Mouse (Mus musculus) lung, postnatal 0 days (tissue): Measurements from ENCODE around the gene Depdc1b. TPM values are rescaled to one million over a fixed set of nuclear protein-coding genes. Genes with fewer than 3 reads are reported as not detected.

ENCODE experiments used
- ATAC-seq: fragments of 200-750 bp; cut with Nextera tagmentation; 2 replicates; pipeline ENCODE4 v1.8.0; 2017; ENCODE audit warnings: moderate library complexity
- DNase-seq: peaks from one replicate; pipeline ENCODE4 v3.0.0-alpha.2; 2016; ENCODE audit warnings: low spot score
- H3K27ac ChIP-seq: fragments of 300-500 bp; sonication (generic); 2 replicates; pipeline ENCODE4 v1.5.1; 2014; ENCODE audit warnings: antibody characterized with exemption, mild to moderate bottlenecking, low read length, mixed read lengths
- H3K27me3 ChIP-seq: fragments of 300-500 bp; sonication (generic); replicated peaks from 2 replicates; pipeline ENCODE4 v1.6.1; 2014; ENCODE audit warnings: low read length, mixed read lengths; ENCODE audit not compliant: insufficient read depth
- H3K36me3 ChIP-seq: fragments of 300-500 bp; sonication (generic); 2 replicates; pipeline ENCODE4 v1.6.1; 2014; ENCODE audit warnings: low read length, mixed read lengths; ENCODE audit not compliant: insufficient read depth
- H3K4me1 ChIP-seq: fragments of 300-500 bp; sonication (generic); 2 replicates; pipeline ENCODE4 v1.6.1; 2014; ENCODE audit warnings: antibody characterized with exemption, low read depth, low read length, mixed read lengths; ENCODE audit not compliant: insufficient read depth
- H3K4me2 ChIP-seq: fragments of 300-500 bp; sonication (generic); replicated peaks from 2 replicates; pipeline ENCODE4 v1.6.1; 2014; ENCODE audit warnings: low read depth, mild to moderate bottlenecking, low read length, moderate library complexity, mixed read lengths
- H3K4me3 ChIP-seq: fragments of 300-500 bp; sonication (generic); 2 replicates; pipeline ENCODE4 v1.5.1; 2014; ENCODE audit warnings: low read depth, low read length
- H3K9ac ChIP-seq: fragments of 300-500 bp; sonication (generic); replicated peaks from 2 replicates; pipeline ENCODE4 v1.6.1; 2014; ENCODE audit warnings: low read depth, mild to moderate bottlenecking
- H3K9me3 ChIP-seq: fragments of 300-500 bp; sonication (generic); 2 replicates; pipeline ENCODE4 v1.6.1; 2016; ENCODE audit warnings: low read length, mixed read lengths
- CTCF ChIP-seq: IDR thresholded peaks from 2 replicates; pipeline ENCODE4 v1.5.1; 2016; ENCODE audit warnings: antibody characterized with exemption, mild to moderate bottlenecking
- EP300 ChIP-seq: IDR thresholded peaks from 2 replicates; pipeline ENCODE4 v1.6.1; 2016; ENCODE audit warnings: antibody characterized with exemption, mild to moderate bottlenecking, control low read depth
- WGBS: fragments of 180-500 bp; shearing (Covaris S2); extraction: QIAGEN DNeasy Blood & Tissue Kit; methylation state at CpG from one replicate; pipeline ENCODE4 v1.1.7; 2014; 5-methylcytosine and 5-hydroxymethylcytosine counted together
- polyA plus RNA-seq: library from polyadenylated mRNA; unstranded; fragments of >200 nt; fragmentation: Nextera tagmentation; extraction: Ambion mirVana; gene quantifications from 2 replicates; pipeline ENCODE4 v1.2.1, GENCODE M21; 2015

Depdc1b gene
- polyA plus RNA-seq, 1 experiment from 2014 or later = 0.70 TPM

- Histone ChIP-seq H3K27ac (no peak overlapping the region), H3K4me2 (no peak overlapping the region), H3K36me3 (no peaks in the 10 kb centered on the region), H3K4me3 (no peak overlapping the region), H3K4me1 (no peaks in the 10 kb centered on the region), H3K27me3 (no peaks in the 10 kb centered on the region), H3K9me3 (no peaks in the 10 kb centered on the region), H3K9ac (no peak overlapping the region)
- ATAC-seq = no peak
- no peak for DNase-seq
- no peak for TF ChIP-seq EP300
- TF ChIP-seq CTCF = no peak
- WGBS = 84% methylated on average over 4 of the region's 4 CpGs
These were observed 25.8 kb upstream of the Depdc1b start for GRCm38 (mm10) chr13:108290314-108290713.

DNA sequence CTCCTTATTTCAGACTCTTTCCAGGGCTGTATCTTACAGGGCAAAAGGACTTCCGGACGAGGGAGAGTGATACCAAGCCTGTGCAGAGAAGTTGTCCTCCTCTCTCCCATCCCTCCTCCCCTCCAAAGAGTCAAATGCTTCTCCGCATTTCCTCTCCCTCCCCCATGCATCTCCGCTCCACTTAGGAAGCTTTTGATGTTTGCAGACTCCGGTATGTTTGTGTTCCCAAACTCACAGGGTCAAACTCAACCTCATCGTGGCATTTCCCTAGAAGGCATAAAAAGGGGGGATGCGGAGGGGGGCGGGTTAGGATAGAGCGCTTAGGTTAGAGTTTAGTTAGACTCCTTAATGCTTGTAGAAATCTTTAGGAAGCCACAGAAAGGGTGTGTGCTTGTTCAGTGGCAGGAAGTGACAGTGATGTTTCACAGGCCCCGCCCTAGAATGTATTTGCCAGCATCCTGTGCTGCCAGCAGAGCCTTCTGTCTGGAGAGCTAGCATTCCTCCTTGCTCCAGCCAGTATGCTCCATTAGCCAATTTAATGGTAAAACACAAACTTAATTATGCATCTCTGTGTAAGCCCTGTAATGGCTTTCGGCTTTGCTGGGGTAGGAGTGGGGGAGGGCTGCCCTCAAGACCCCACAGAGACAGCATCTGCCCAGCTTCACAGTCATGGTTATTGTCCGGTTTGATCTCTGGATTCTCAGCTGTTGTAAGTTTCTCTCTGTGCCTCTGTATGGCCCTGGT is 18.6 kb upstream of the Depdc1b start:
- TF ChIP-seq EP300 = peak; percentile 75
- TF ChIP-seq CTCF = no peak
- H3K27ac ChIP-seq = peak overlapping the region; percentile 83
- H3K36me3 ChIP-seq = no peaks in the 10 kb centered on the region
- DNase-seq (peak; percentile 87), ATAC-seq (peak; percentile 86)
- H3K27me3 ChIP-seq = no peaks in the 10 kb centered on the region
- H3K4me2 ChIP-seq = peak overlapping the region; percentile 48
- H3K9me3 ChIP-seq = no peaks in the 10 kb centered on the region
- no peaks in the 10 kb centered on the region for H3K4me1 ChIP-seq
- WGBS = 4% methylated on average over 12 of the region's 12 CpGs
- peak overlapping the region; percentile 29; the same call in 1 of the 2 replicates for H3K9ac ChIP-seq
- peak overlapping the region; percentile 31 for H3K4me3 ChIP-seq

DNA sequence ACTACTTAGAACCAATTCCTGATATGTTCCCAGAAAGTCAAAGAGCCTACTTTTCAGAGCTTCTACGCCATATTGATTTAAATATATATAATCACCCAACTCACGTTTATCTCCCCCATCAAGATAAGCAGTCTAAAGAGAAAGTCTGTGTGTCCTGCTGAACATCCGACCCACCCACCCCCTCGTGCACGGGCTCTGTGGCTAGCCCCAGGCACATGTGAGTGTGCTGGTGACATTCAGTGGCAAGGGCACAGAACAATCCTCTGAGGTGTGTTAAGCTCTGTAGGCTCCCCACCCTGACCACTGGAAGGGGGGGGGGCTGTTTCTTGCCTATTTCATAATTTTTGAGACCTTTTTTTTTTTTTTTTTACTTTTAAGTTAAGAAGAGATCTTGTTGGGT is 17.9 kb upstream of the Depdc1b start:
- 40% methylated on average over 5 of the region's 5 CpGs for WGBS
- peak overlapping the region; percentile 83 for H3K27ac ChIP-seq
- TF ChIP-seq CTCF = no peak
- no peak for TF ChIP-seq EP300

DNA sequence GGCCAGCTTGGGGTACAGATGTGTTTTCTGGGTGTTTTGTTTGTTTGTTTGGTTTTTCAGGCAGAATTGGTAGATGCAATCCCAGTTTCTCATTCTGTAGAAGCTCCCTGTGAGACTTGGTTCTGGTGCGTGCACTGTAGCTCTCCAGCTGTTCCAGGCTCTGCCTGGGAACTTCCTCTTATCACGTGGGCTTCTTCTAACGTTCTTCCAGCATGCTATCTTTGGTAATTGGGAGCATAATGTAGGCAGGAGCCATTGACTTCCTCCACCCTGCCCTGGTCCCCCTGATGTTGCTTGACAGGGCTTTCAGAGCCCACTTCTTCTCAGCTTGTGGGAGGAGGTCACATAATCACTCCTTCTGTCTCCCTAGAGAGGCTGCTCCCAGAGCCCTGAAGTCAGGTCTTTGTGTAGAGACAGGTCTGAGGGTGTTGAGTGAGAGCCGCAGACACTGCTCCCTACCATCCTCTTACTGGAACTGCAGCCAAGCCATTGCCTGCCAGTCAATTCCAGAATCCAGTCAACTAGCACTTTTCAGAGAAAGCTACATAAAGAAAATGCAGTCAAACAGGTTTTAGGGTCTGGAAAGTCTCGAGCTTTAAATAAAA is 15.7 kb upstream of the Depdc1b start:
- peak; percentile 64 for TF ChIP-seq CTCF
- no peak for TF ChIP-seq EP300
- no peaks in the 10 kb centered on the region for H3K4me1 ChIP-seq
- DNase-seq (peak; percentile 80), ATAC-seq (peak; percentile 42)
- 0 out of 2 replicates have a peak overlapping the region, but pooled peaks have one; percentile 9 for H3K27ac ChIP-seq
- no peak overlapping the region for H3K4me2 ChIP-seq
- H3K4me3 ChIP-seq = no peak overlapping the region
- no peaks in the 10 kb centered on the region for H3K36me3 ChIP-seq
- 9% methylated on average over 5 of the region's 5 CpGs for WGBS
- H3K27me3 ChIP-seq = no peaks in the 10 kb centered on the region
- H3K9me3 ChIP-seq = no peaks in the 10 kb centered on the region
- no peak overlapping the region for H3K9ac ChIP-seq

More for the DNA sequence above, 17.9 kb upstream of the Depdc1b start:
- no peak for ATAC-seq
- Histone ChIP-seq H3K4me1 (no peaks in the 10 kb centered on the region), H3K9ac (no peak overlapping the region), H3K36me3 (no peaks in the 10 kb centered on the region), H3K27me3 (no peaks in the 10 kb centered on the region), H3K9me3 (no peaks in the 10 kb centered on the region), H3K4me3 (no peak overlapping the region), H3K4me2 (no peak overlapping the region)
- DNase-seq = no peak

- peak; percentile 67 for DNase-seq
- no peaks in the 10 kb centered on the region for H3K4me1 ChIP-seq
- no peak overlapping the region for H3K27ac ChIP-seq
- peak; percentile 73 for ATAC-seq
- no peaks in the 10 kb centered on the region for H3K9me3 ChIP-seq
- 43% methylated on average over 7 of the region's 7 CpGs for WGBS
- TF ChIP-seq CTCF (no peak), EP300 (no peak)
- H3K4me2 ChIP-seq = no peak overlapping the region
- H3K4me3 ChIP-seq = no peak overlapping the region
- no peak overlapping the region for H3K9ac ChIP-seq
- H3K27me3 ChIP-seq = no peaks in the 10 kb centered on the region
- no peaks in the 10 kb centered on the region for H3K36me3 ChIP-seq
These were observed 14.7 kb upstream of the Depdc1b start for GRCm38 (mm10) chr13:108301411-108301810.

DNA sequence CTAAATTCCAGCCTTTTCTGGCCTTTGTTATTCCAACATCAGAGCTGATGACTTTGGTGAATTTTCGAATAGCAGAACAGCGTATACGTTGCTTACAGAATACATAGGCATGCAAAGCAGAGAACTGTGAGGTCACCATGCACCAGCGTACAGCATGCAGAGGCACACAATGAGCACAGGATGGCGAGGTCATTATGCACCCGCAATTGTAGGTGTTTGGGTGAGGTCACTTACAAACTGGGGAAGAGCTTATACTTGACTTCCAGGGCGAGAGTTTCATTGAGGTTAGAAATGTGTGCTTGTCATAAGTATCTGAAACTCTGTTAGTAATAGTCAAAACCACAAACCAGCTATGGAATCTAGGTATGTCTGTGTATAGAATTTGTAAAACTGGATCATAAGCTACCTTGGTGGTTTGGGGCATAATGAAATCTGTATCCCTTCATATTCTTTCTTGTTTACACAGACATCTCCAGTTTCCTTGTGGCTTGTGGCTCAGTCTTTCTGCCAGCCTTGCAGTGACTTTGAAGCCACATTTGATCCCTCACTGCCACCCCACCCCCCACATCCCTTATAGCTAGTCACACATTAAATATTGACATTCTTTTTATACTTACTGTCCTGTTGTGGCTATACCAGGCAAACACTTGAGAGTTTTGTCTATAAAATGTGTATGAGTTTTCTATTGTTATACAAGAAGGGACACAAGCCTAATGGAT is 13.0 kb upstream of the Depdc1b start:
- Histone ChIP-seq H3K4me3 (no peak overlapping the region), H3K36me3 (no peaks in the 10 kb centered on the region), H3K4me2 (no peak overlapping the region), H3K9me3 (no peaks in the 10 kb centered on the region), H3K27ac (no peak overlapping the region), H3K9ac (no peak overlapping the region), H3K4me1 (no peaks in the 10 kb centered on the region), H3K27me3 (no peaks in the 10 kb centered on the region)
- WGBS = 64% methylated on average over 7 of the region's 7 CpGs
- TF ChIP-seq EP300 = no peak
- no peak for TF ChIP-seq CTCF
- DNase-seq = peak; percentile 11
- ATAC-seq = no peak
